Mouse (Mus musculus) megakaryocyte, adult 5-6 weeks (primary cell): ENCODE results near the gene Brk1. TPM values are rescaled to one million over a fixed set of nuclear protein-coding genes. Genes with fewer than 3 reads are reported as not detected.
A peak's percentile ranks its signal among the peaks of the same experiment; 100 is the strongest.

Source experiments
- ATAC-seq: 2 replicates; pipeline ENCODE4 v1.8.0; 2016; ENCODE audit warnings: mild to moderate bottlenecking, inconsistent platforms; ENCODE audit not compliant: poor library complexity, severe bottlenecking
- total RNA-seq, 2 experiments: library from RNA; stranded (forward) in 1 of 2; stranded (reverse) in 1 of 2; fragments of 153-499, 151-499 nt in 1 of 2; fragments of 221-1000, 200-1000 nt in 1 of 2; gene quantifications; 2 replicates each; pipeline versions ENCODE4 v1.2.3 to v1.2.4; 2015 to 2017

The Brk1 gene
- total RNA-seq (2015): 364 and 398 TPM in 2 replicates
- 185 and 211 TPM in 2 replicates for total RNA-seq (2017)

GRCm38 (mm10) chr6:113604432-113605223, at the start of gene Brk1:
Gene Brk1 (plus strand): TSS chr6:113604772.
- peak; percentile 87 for ATAC-seq

- ATAC-seq: no peak
Measured at GRCm38 (mm10) chr6:113559736-113560135, 44.8 kb upstream of the Brk1 start.

- ATAC-seq: no peak
Measured at GRCm38 (mm10) chr6:113564557-113564956, 40.0 kb upstream of the Brk1 start.

GRCm38 (mm10) chr6:113576044-113576443, 28.5 kb upstream of the Brk1 start:
- no peak for ATAC-seq

GRCm38 (mm10) chr6:113579306-113579705, 25.3 kb upstream of the Brk1 start:
- ATAC-seq: no peak

- no peak for ATAC-seq
Measured at GRCm38 (mm10) chr6:113583023-113583422, 21.5 kb upstream of the Brk1 start.

GRCm38 (mm10) chr6:113585065-113585464, 19.5 kb upstream of the Brk1 start:
- no peak for ATAC-seq

GRCm38 (mm10) chr6:113586466-113587183, 17.9 kb upstream of the Brk1 start:
- no peak for ATAC-seq

- ATAC-seq: no peak
Measured at GRCm38 (mm10) chr6:113592637-113593036, 11.9 kb upstream of the Brk1 start.

GRCm38 (mm10) chr6:113597945-113598344, 6.6 kb upstream of the Brk1 start:
- no peak for ATAC-seq

- no peak for ATAC-seq
Measured at GRCm38 (mm10) chr6:113599833-113600232, 4.7 kb upstream of the Brk1 start.

GRCm38 (mm10) chr6:113600543-113601139, 3.9 kb upstream of the Brk1 start, which contains the start of gene Fancd2os:
Gene Fancd2os (minus strand): TSS chr6:113600715.
- no peak for ATAC-seq

- no peak for ATAC-seq
Measured at GRCm38 (mm10) chr6:113602821-113603220, 1.8 kb upstream of the Brk1 start.

GRCm38 (mm10) chr6:113603993-113604392, 579 bp upstream of the Brk1 start:
- ATAC-seq: no peak

- ATAC-seq: peak; percentile 33
Measured at GRCm38 (mm10) chr6:113605224-113605545, 613 bp downstream of the Brk1 start.

- ATAC-seq: no peak
Measured at GRCm38 (mm10) chr6:113608871-113609270, 4.3 kb downstream of the Brk1 start.

- ATAC-seq: no peak
Measured at GRCm38 (mm10) chr6:113609293-113609692, 4.7 kb downstream of the Brk1 start.

GRCm38 (mm10) chr6:113612258-113612969, 7.8 kb downstream of the Brk1 start:
- ATAC-seq: no peak

GRCm38 (mm10) chr6:113614152-113614551, 9.6 kb downstream of the Brk1 start:
- no peak for ATAC-seq

- no peak for ATAC-seq
Measured at GRCm38 (mm10) chr6:113614997-113615396, 10.4 kb downstream of the Brk1 start.

GRCm38 (mm10) chr6:113615489-113615888, 10.9 kb downstream of the Brk1 start:
- no peak for ATAC-seq
